Mouse (Mus musculus) forebrain, embryonic 11.5 days (tissue): ENCODE measurements at regions not wholly inside any gene's neighbourhood (a gene's known extent, or its start where the extent isn't known, plus 50 kb on each side); places are given as distances from the start of the nearest gene placed in this dataset.

Experiments used
- ATAC-seq: fragments of 200-750 bp; cut with Nextera tagmentation; replicated peaks from 2 replicates; pipeline ENCODE4 v1.8.0; 2017; ENCODE audit warnings: moderate TSS enrichment; ENCODE audit not compliant: low FRiP score
- DNase-seq: peaks from one replicate; pipeline ENCODE4 v3.0.0-alpha.2; 2017; ENCODE audit warnings: low spot score
- H3K27ac ChIP-seq: fragments of 300-500 bp; sonication (generic); 2 replicates; pipeline ENCODE4 v1.5.1; 2014; ENCODE audit warnings: low read depth, low read length
- H3K27me3 ChIP-seq: fragments of 300-500 bp; sonication (generic); 2 replicates; pipeline ENCODE4 v1.6.1; 2014; ENCODE audit warnings: mild to moderate bottlenecking, low read length, mixed read lengths; ENCODE audit not compliant: control insufficient read depth, insufficient read depth
- H3K36me3 ChIP-seq: fragments of 300-500 bp; sonication (generic); 2 replicates; pipeline ENCODE4 v1.6.1; 2014; ENCODE audit warnings: mild to moderate bottlenecking, low read length, moderate library complexity, mixed read lengths; ENCODE audit not compliant: control insufficient read depth, insufficient read depth
- H3K4me1 ChIP-seq: fragments of 300-500 bp; sonication (generic); replicated peaks from 2 replicates; pipeline ENCODE4 v1.6.1; 2014; ENCODE audit warnings: low read length, mixed read lengths; ENCODE audit not compliant: control insufficient read depth, insufficient read depth
- H3K4me2 ChIP-seq: fragments of 300-500 bp; sonication (generic); 2 replicates; pipeline ENCODE4 v1.6.1; 2014; ENCODE audit warnings: low read depth, mild to moderate bottlenecking, low read length, moderate library complexity, mixed read lengths; ENCODE audit not compliant: severe bottlenecking
- H3K4me3 ChIP-seq: fragments of 300-500 bp; sonication (generic); 2 replicates; pipeline ENCODE4 v1.5.1; 2014; ENCODE audit warnings: low read depth, low read length
- H3K9ac ChIP-seq: fragments of 300-500 bp; sonication (generic); 2 replicates; pipeline ENCODE4 v1.6.1; 2014; ENCODE audit warnings: low read length
- H3K9me3 ChIP-seq: fragments of 300-500 bp; sonication (generic); 2 replicates; pipeline ENCODE4 v1.6.1; 2016; ENCODE audit warnings: low read length, mixed read lengths; ENCODE audit not compliant: control insufficient read depth
- WGBS: fragments of 180-500 bp; shearing (Covaris S2); extraction: QIAGEN DNeasy Blood & Tissue Kit; methylation state at CpG from one replicate; pipeline ENCODE4 v1.1.7; 2014; 5-methylcytosine and 5-hydroxymethylcytosine counted together

GRCm38 (mm10) chr9:113091881-113092280 lies 616.2 kb downstream of the Pdcd6ip start:
- ATAC-seq = no peak
- H3K4me1 ChIP-seq = no peaks in the 10 kb centered on the region
- H3K9ac ChIP-seq = no peak overlapping the region
- H3K4me3 ChIP-seq = no peak overlapping the region
- H3K36me3 ChIP-seq = no peaks in the 10 kb centered on the region
- H3K27ac ChIP-seq = no peak overlapping the region
- WGBS = 79% methylated on average over 5 of the region's 5 CpGs
- DNase-seq = no peak
- H3K9me3 ChIP-seq = no peaks in the 10 kb centered on the region
- no peak overlapping the region for H3K4me2 ChIP-seq
- no peaks in the 10 kb centered on the region for H3K27me3 ChIP-seq

- ATAC-seq (no peak), DNase-seq (no peak)
- Histone ChIP-seq H3K4me2 (no peak overlapping the region), H3K27ac (no peak overlapping the region), H3K4me1 (no peaks in the 10 kb centered on the region), H3K27me3 (no peaks in the 10 kb centered on the region), H3K36me3 (no peaks in the 10 kb centered on the region), H3K9ac (no peak overlapping the region), H3K4me3 (no peak overlapping the region), H3K9me3 (no peaks in the 10 kb centered on the region)
- 82% methylated on average over 10 of the region's 10 CpGs for WGBS
Observed at GRCm38 (mm10) chr9:113087786-113088185, 620.3 kb downstream of the Pdcd6ip start.

- WGBS = 84% methylated on average over 5 of the region's 5 CpGs
- Histone ChIP-seq H3K9ac (no peak overlapping the region), H3K27ac (no peak overlapping the region), H3K4me3 (no peak overlapping the region), H3K27me3 (no peaks in the 10 kb centered on the region), H3K9me3 (no peaks in the 10 kb centered on the region), H3K4me1 (no peaks in the 10 kb centered on the region), H3K4me2 (no peak overlapping the region), H3K36me3 (no peaks in the 10 kb centered on the region)
- ATAC-seq (no peak), DNase-seq (no peak)
Observed at GRCm38 (mm10) chr9:113085281-113085810, 622.7 kb downstream of the Pdcd6ip start.

GRCm38 (mm10) chr9:113074866-113075265 lies 633.2 kb downstream of the Pdcd6ip start:
- H3K4me1 ChIP-seq = no peaks in the 10 kb centered on the region
- no peak overlapping the region for H3K27ac ChIP-seq
- H3K27me3 ChIP-seq = no peaks in the 10 kb centered on the region
- no peak overlapping the region for H3K9ac ChIP-seq
- H3K36me3 ChIP-seq = no peaks in the 10 kb centered on the region
- DNase-seq (no peak), ATAC-seq (no peak)
- 78% methylated on average over 3 of the region's 3 CpGs for WGBS
- H3K4me3 ChIP-seq = no peak overlapping the region
- H3K9me3 ChIP-seq = no peaks in the 10 kb centered on the region
- no peak overlapping the region for H3K4me2 ChIP-seq

GRCm38 (mm10) chr9:113057415-113057814 lies 650.6 kb downstream of the Pdcd6ip start:
- no peak for ATAC-seq
- H3K9ac ChIP-seq = no peak overlapping the region
- 92% methylated on average over 11 of the region's 11 CpGs for WGBS
- no peaks in the 10 kb centered on the region for H3K27me3 ChIP-seq
- no peak for DNase-seq
- no peak overlapping the region for H3K27ac ChIP-seq
- no peaks in the 10 kb centered on the region for H3K9me3 ChIP-seq
- no peak overlapping the region for H3K4me3 ChIP-seq
- H3K36me3 ChIP-seq = no peaks in the 10 kb centered on the region
- H3K4me2 ChIP-seq = no peak overlapping the region
- no peaks in the 10 kb centered on the region for H3K4me1 ChIP-seq

- Histone ChIP-seq H3K9me3 (no peaks in the 10 kb centered on the region), H3K4me2 (no peak overlapping the region), H3K36me3 (no peaks in the 10 kb centered on the region), H3K9ac (no peak overlapping the region), H3K4me1 (no peaks in the 10 kb centered on the region), H3K4me3 (no peak overlapping the region), H3K27me3 (no peaks in the 10 kb centered on the region), H3K27ac (no peak overlapping the region)
- ATAC-seq (no peak), DNase-seq (no peak)
- WGBS = 87% methylated on average over 4 of the region's 4 CpGs
Observed at GRCm38 (mm10) chr9:113044556-113045178, 663.4 kb downstream of the Pdcd6ip start.

GRCm38 (mm10) chr9:113040885-113041284 lies 667.2 kb downstream of the Pdcd6ip start:
- 89% methylated on average over 6 of the region's 6 CpGs for WGBS
- H3K27ac ChIP-seq = no peak overlapping the region
- H3K4me1 ChIP-seq = no peaks in the 10 kb centered on the region
- H3K4me2 ChIP-seq = no peak overlapping the region
- no peaks in the 10 kb centered on the region for H3K36me3 ChIP-seq
- no peak overlapping the region for H3K9ac ChIP-seq
- H3K9me3 ChIP-seq = no peaks in the 10 kb centered on the region
- no peaks in the 10 kb centered on the region for H3K27me3 ChIP-seq
- no peak for ATAC-seq
- no peak for DNase-seq
- H3K4me3 ChIP-seq = no peak overlapping the region

GRCm38 (mm10) chr9:113033996-113034395 lies 674.1 kb downstream of the Pdcd6ip start:
- H3K36me3 ChIP-seq = no peaks in the 10 kb centered on the region
- whole genome bisulfite sequencing = 88% methylated on average over 5 of the region's 5 CpGs
- H3K4me3 ChIP-seq = no peak overlapping the region
- no peaks in the 10 kb centered on the region for H3K9me3 ChIP-seq
- no peaks in the 10 kb centered on the region for H3K4me1 ChIP-seq
- DNase-seq = no peak
- no peak overlapping the region for H3K4me2 ChIP-seq
- H3K27me3 ChIP-seq = no peaks in the 10 kb centered on the region
- no peak for ATAC-seq
- H3K9ac ChIP-seq = no peak overlapping the region
- no peak overlapping the region for H3K27ac ChIP-seq

GRCm38 (mm10) chr9:113029091-113029490 lies 679.0 kb downstream of the Pdcd6ip start:
- no peak overlapping the region for H3K4me3 ChIP-seq
- no peak overlapping the region for H3K4me2 ChIP-seq
- WGBS = 85% methylated on average over 4 of the region's 4 CpGs
- H3K9me3 ChIP-seq = no peaks in the 10 kb centered on the region
- no peaks in the 10 kb centered on the region for H3K4me1 ChIP-seq
- H3K9ac ChIP-seq = no peak overlapping the region
- no peaks in the 10 kb centered on the region for H3K36me3 ChIP-seq
- no peak for DNase-seq
- H3K27ac ChIP-seq = no peak overlapping the region
- no peaks in the 10 kb centered on the region for H3K27me3 ChIP-seq
- ATAC-seq = no peak
